Mouse (Mus musculus): ENCODE data around the gene Ern1. TPM values are rescaled to one million over a fixed set of nuclear protein-coding genes. Genes with fewer than 3 reads are reported as not detected.
A peak's percentile ranks its signal among the peaks of the same experiment; 100 is the strongest.
"Not testable (repeated sequence)": the region's sequence is repeated elsewhere in the genome, so short reads cannot be mapped to it uniquely, and the experiment has no call there.

The Ern1 gene
- total RNA-seq, 2 experiments from 2014 or later = 11.1 to 25.6 TPM

DNA sequence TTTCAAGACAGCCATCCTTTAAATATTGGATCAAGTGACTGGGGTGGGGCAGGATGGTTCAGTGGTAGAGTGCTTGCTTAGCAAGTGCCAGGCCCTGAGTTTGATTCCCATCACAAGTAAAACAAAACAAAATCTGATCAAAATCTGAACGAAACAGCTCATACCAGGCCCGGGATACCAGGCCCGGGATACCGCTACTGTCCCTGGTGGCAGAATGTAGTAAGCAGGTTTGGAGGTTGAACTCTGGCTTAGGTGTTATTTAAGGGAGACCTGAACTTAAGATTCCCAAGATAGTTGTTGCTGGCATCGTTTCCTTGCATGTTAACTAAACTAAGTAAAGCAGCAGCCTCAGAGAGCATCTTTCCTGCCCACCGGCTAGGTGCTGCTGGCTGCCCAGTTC lies 18.6 kb upstream of the Ern1 start:
- ATAC-seq (replicated peaks; ENCODE audit: low FRiP score, poor library complexity, severe bottlenecking) = no peak

DNA sequence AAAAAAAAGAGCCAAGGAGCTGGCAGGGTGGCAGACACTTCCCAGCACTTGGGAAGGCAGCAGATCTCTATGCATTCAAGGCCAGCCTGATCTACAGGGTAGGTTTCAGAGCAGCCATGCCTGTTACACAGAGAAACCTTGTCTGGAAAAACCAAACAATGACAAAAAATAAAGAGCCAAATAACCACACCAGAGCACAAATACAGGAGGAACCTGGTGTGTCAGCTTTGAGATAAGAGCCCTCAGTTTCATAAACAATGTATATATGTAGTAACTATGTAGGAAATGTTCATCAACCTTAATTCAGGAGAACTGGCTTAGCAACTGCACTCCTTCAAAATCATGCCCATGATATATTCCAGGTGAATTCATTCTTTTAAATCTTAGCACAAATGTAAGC lies 16.5 kb upstream of the Ern1 start:
- ATAC-seq (replicated peaks; ENCODE audit: low FRiP score, poor library complexity, severe bottlenecking) = no peak

DNA sequence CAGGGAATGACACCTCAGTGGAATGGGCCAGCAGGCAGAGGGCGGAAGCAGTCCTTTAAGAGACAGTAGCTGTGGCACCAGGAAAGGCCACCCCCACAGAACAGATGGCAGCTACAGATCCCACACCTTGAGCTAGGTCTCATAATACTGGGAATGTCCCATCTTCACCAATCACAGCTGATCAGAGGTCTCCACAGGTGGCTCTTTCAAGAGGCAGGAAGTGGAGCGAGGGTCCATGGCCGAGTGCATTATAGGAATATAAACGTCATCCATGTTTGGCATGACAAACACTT lies 15.7 kb upstream of the Ern1 start:
- no peak for ATAC-seq (replicated peaks; ENCODE audit: low FRiP score, poor library complexity, severe bottlenecking)

DNA sequence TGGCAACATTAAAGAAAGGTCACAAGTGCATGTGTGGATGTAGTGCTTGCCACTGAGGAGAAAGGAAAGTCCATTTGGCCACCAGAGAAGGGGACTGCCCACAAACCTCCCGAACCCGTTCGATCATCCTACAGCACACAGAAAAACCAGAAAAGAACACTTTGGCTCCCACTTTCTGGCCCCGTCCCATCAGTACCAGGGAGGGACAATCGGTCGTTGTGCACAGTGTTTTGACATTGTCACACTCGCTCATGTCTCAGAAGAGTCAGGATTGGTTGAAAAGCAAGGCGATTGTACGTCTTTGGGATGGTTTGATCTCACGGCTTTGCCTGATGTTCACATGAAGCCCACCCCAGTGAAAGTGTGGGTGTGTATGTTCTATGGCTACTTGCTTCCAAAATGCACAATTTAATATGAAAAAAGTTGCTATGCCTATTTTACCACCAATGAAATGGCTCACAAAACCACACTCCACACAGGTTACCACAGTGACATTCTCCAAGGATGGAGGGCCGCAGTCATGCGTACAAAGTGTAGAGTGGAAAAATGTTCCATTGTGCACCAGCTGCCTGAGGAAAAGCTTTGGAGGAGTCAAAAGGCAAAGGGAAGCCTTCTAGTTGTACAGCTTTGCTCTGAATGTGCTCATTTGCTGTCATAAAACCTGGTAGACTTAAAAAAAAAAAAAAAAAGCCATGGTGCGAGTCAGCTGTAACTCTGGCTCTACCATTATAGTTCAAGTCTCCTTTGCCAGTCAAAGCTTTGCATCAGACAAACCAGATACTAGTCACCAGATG lies 15.2 kb upstream of the Ern1 start:
- ATAC-seq (replicated peaks; ENCODE audit: low FRiP score, poor library complexity, severe bottlenecking) = no peak

- ATAC-seq (replicated peaks; ENCODE audit: low FRiP score, poor library complexity, severe bottlenecking) = no peak
These were observed 14.5 kb upstream of the Ern1 start for GRCm38 (mm10) chr11:106502159-106502505.

- peak; percentile 52 for ATAC-seq (replicated peaks; ENCODE audit: low FRiP score, poor library complexity, severe bottlenecking)
These were observed 13.9 kb upstream of the Ern1 start for GRCm38 (mm10) chr11:106501308-106502158.

DNA sequence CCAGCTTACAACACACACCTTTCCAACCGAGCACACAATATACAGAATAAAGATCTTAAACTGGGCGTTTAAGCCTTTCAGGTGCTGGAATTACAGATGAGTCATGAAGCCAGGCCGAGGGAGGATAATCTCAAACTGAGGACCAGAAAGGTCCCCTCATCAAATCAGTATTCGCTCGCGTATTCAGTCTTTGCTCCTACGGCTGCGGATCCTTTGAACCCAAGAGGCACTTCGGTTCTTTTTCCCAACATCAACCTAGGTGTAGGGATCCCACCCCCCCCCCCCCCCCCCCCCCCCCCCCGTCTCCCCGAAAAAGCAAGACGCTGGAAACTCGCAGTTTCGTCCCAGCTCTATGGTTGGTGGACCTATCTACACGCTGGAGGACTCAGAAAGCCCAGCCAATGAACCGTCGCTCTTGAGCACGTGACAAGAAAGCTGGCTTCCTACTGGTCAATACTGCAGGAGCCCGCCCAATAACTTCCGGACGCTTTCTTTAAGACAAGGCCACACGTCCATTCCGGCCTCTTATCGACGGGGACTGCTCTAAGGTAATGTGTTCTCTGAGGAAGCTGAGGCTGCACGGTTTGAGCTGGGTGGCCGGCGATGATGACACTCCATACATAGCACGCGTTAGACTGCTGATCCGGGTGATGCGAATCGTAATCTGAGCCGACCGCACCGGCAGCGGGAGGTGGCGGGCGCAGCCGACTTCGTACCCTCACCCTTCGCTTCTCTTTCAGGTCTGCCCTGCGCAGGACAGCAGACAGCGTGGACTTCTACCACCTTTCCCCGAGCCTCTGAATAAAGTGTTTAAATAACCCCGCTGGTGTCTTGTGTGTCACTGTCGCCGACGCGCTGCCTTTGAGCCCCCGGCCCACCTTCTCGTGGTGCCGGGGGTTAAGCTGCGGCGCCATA lies 13.0 kb upstream of the Ern1 start:
- ATAC-seq (replicated peaks; ENCODE audit: low FRiP score, poor library complexity, severe bottlenecking) = peak; percentile 99

GRCm38 (mm10) chr11:106498739-106499379 lies 11.2 kb upstream of the Ern1 start:
- no peak for ATAC-seq (replicated peaks; ENCODE audit: low FRiP score, poor library complexity, severe bottlenecking)

DNA sequence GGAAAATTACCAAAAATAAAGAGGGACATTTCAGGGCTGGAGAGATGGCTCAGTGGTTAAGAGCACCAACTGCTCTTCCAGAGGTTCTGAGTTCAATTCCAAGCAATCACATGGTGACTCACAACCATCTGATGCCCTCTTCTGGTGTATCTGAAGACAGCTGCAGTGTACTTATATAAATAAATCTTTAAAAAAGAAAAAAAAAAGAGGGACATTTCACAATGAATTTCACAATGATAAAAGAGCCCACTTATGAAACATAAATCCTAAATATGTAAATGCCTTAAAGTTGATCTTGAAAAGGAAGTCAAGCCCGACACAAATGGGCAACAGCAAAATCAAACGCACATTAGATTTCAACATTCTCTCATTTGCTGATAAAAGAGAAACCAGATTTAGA lies 10.3 kb upstream of the Ern1 start:
- no peak for ATAC-seq (replicated peaks; ENCODE audit: low FRiP score, poor library complexity, severe bottlenecking)

- not testable (repeated sequence) for ATAC-seq (replicated peaks; ENCODE audit: low FRiP score, poor library complexity, severe bottlenecking)
These were observed 9.4 kb upstream of the Ern1 start for GRCm38 (mm10) chr11:106497009-106497408.

GRCm38 (mm10) chr11:106492984-106493669 lies 5.5 kb upstream of the Ern1 start:
- ATAC-seq (replicated peaks; ENCODE audit: low FRiP score, poor library complexity, severe bottlenecking) = no peak

DNA sequence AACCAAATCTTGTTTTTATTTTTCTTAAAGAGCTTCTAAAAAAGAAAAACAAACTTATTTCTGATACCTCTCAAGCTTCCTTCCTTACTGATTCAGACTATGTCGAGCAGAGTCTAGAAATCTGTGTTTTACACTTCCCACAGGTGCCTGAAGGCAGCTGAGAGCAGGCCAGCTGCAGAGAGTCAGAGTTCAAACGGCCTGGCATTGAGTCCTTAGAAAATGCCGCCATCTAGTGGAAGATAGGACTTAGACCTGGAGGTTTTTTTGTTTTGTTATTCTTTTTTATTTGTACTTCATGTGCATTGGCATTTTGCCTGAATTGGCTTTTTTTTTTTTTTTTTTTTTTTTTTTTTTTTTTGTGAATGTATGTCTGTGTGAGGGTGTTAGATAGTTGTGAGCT lies 3.7 kb upstream of the Ern1 start:
- 0 out of 2 replicates have a peak, but pooled peaks have one; percentile 41 for ATAC-seq (replicated peaks; ENCODE audit: low FRiP score, poor library complexity, severe bottlenecking)

DNA sequence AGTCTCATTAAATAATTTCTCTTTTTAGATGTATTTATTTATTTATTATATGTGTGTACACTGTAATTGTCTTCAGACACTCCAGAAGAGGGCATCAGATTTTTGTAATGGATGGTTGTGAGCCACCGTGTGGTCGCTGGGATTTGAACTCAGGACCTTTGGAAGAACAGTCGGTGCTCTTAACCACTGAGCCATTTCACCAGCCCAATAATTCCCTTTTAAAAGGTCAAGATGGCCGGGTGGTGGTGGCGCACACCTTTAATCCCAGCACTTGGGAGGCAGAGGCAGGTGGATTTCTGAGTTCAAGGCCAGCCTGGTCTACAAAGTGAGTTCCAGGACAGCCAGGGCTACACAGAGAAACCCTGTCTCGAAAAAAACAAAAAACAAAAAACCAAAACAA lies 2.9 kb upstream of the Ern1 start:
- not testable (repeated sequence) for ATAC-seq (replicated peaks; ENCODE audit: low FRiP score, poor library complexity, severe bottlenecking)

DNA sequence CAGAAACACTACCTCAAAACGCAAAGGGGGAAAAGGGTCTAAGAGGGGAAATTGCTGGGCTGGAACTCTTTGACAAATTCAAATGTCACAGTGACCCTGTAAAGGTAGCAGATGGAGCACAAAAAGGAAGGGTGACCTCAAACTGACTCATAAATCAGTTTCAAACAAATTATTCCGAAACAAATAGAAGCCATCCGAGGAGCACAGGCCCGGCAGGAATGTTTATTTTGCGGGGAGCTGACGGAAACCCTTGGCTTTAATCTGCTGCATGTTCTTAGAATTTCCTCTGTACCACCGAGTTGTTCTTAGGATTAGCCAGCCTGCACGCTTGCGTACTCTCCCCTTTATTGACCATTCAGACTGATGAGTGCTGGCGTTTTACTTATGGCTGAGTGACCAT lies 2.4 kb upstream of the Ern1 start:
- no peak for ATAC-seq (replicated peaks; ENCODE audit: low FRiP score, poor library complexity, severe bottlenecking)

DNA sequence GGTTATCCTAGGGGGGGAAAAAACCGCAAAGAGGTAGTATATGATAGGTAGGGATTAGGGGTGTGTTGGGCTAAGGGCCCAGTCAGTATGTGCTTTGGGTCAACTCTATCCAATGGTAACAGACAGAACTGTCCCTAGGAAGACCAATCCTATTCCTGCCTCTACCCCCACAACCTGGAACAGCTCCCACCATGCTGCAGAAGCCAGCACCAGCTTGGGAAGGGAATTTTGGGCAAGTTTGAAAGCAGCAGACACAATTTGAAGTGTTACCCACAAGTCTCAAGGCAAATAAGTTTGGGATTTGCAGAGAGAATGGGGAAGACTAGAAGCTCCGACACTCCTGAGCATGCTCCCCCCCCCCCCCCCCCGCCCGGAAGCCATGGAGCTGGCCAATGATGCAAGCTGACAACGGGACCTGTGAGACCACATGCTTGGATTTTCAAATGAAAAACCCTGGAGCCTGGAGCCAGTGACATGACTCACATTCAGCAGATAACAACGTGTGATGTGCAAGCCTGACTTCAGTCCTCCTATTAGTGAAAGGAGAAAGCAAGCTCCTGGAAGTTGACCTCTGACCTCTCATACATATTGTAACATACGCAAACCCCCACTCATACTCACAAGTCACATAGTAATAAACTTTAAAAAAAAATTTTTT lies 1.5 kb upstream of the Ern1 start:
- no peak for ATAC-seq (replicated peaks; ENCODE audit: low FRiP score, poor library complexity, severe bottlenecking)

DNA sequence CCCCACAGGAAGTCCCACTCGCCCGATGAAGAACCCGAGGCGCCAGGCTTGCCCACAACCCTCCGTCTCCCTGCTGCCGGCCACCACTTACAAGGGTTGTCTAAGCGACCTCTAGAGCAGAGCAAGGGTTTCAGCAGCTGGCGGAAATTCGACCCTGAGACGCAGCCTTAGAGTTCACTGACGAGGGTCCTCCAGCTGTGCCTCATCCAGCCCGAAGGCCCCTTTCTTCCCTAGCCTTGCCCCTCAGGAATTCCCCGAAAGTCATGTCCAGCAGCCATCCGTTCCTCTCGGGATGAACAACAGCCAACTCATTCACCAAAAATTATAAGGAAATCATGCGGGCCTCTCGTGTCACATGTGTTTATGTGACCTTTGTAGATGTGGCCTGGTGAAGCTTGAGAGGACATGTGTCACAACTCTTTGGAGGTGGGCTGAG lies 492 bp upstream of the Ern1 start:
- ATAC-seq (replicated peaks; ENCODE audit: low FRiP score, poor library complexity, severe bottlenecking) = peak; percentile 27

- peak; percentile 26 for ATAC-seq (replicated peaks; ENCODE audit: low FRiP score, poor library complexity, severe bottlenecking)
These were observed 553 bp downstream of the Ern1 start for GRCm38 (mm10) chr11:106486866-106487732.

All from erythroblast, adult 5-6 weeks (primary cell).